In the genomic region with DNA sequence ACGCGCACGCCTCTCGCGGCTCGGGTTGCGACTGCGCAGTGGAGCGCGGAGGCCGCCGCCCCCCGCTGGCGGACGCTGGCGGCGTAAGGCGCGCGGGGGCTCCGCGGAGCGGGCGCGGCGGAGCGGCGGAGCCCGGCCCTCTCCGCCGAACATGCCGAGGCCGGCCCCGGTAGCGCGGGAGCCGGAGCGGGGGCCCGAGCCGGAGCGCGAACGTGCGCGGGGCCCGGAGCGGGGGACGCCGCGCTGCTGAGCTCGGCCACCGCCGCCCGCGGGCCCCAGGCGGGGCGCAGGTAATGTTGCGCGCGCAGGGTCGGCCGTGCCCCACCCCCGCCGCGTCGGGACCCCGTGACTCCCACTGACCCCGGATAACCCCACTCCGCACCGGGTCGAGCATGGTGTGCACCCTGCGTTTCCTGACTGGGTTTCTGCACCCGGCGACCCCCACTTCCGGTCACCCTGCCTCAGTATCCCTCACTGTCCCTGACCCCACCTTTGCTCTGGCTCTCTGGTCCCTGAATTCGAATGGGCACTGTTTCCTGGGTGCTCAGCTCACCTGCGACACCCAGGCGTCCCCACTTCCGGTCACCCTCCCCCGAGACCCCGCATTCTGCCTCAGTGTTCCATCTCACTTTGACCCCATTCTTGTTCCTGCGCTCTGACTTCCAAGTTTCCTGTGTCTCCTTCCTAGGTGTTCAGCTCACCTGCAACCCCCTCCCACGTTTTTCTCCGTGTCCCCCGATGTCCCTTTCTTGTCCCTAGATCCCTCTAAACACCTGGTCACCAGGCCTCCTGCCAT, we compare ENCODE assay signal across 8 mouse cellular contexts. TPM values are rescaled to one million over a fixed set of nuclear protein-coding genes. Genes with fewer than 3 reads are reported as not detected.
A peak's percentile ranks its signal among the peaks of the same experiment; 100 is the strongest.
DNase-seq lines count a peak whose midpoint lies in the region; ATAC-seq lines count a peak whose summit lies in the region.

A gene (plus strand): TSS at position 178 of the 796 bp plus-strand sequence.

- H3K9ac ChIP-seq in hindbrain, embryonic 15.5 days = peak within 1 kb of the TSS; percentile 78

- H3K4me3 ChIP-seq in brown adipose tissue, adult 24 weeks (ENCODE audit: insufficient read depth, low read depth, low read length) = peak within 1 kb of the TSS; percentile 87
- H3K4me3 ChIP-seq in hindbrain, embryonic 15.5 days = peak within 1 kb of the TSS; percentile 80
- peak within 1 kb of the TSS; percentile 100 for H3K4me3 ChIP-seq in megakaryocyte, embryonic 14.5 days (replicated peaks)

- H3K27ac ChIP-seq in brown adipose tissue, adult 24 weeks (replicated peaks; ENCODE audit: low read depth, low read length) = peak within 1 kb of the TSS; percentile 88
- H3K27ac ChIP-seq in hindbrain, embryonic 15.5 days (replicated peaks) = peak within 1 kb of the TSS; percentile 97

- peaks cover 12% of the 10 kb centered on the region for H3K4me1 ChIP-seq in brown adipose tissue, adult 24 weeks (ENCODE audit: control insufficient read depth, insufficient read depth, insufficient read length, low read length)
- peaks cover 42% of the 10 kb centered on the region for H3K4me1 ChIP-seq in hindbrain, embryonic 15.5 days (replicated peaks)
- peaks cover 80% of the 10 kb centered on the region for H3K4me1 ChIP-seq in megakaryocyte, embryonic 14.5 days

- H3K9me3 ChIP-seq in hindbrain, embryonic 15.5 days = no peaks in the 10 kb centered on the region
- H3K9me3 ChIP-seq in megakaryocyte, embryonic 14.5 days = no peaks in the 10 kb centered on the region

- peak in 1 of 2 experiments; percentile 45 for DNase-seq in heart, adult 18-20 months
- no peak for DNase-seq in heart, adult 11 months
- DNase-seq in gastrocnemius, adult 18-20 months (ENCODE audit: low spot score) = peak; percentile 40
- DNase-seq in left cerebral cortex, adult 8-10 months (ENCODE audit: low spot score in 2 of 2) = peak in 1 of 2 experiments; percentile 61
- DNase-seq in splenic B cell, adult 2 months (ENCODE audit: low read depth, low spot score) = peak; percentile 76

- H3K36me3 ChIP-seq in hindbrain, embryonic 15.5 days = no peaks in the 10 kb centered on the region
- H3K36me3 ChIP-seq in megakaryocyte, embryonic 14.5 days (replicated peaks; ENCODE audit: low read length) = peaks cover 35% of the 10 kb centered on the region
- no peaks in the 10 kb centered on the region for H3K36me3 ChIP-seq in splenic B cell, adult 2 months (ENCODE audit: control insufficient read depth, insufficient read depth, low read length, poor library complexity, severe bottlenecking)

- no peaks in the 10 kb centered on the region for H3K27me3 ChIP-seq in hindbrain, embryonic 15.5 days
- H3K27me3 ChIP-seq in megakaryocyte, embryonic 14.5 days (replicated peaks) = no peaks in the 10 kb centered on the region
- no peaks in the 10 kb centered on the region for H3K27me3 ChIP-seq in splenic B cell, adult 2 months (ENCODE audit: control insufficient read depth, insufficient read depth, low read length, poor library complexity, severe bottlenecking)

- ATAC-seq in hindbrain, embryonic 15.5 days (ENCODE audit: low FRiP score, low read depth) = no peak; the same call in 1 of the 2 replicates

- 1% methylated on average over 81 of the region's 85 CpGs for WGBS in hindbrain, embryonic 15.5 days

- H3K4me2 ChIP-seq in hindbrain, embryonic 15.5 days = peak within 1 kb of the TSS; percentile 97

RNA-seq across cellular contexts. Expression of the gene that starts here (rescaled TPM):
- total RNA-seq in heart, adult 18-20 months (2021) = 100 to 1,000 TPM; 121 to 132 TPM
- 50.9 and 67.7 TPM in 2 replicates for polyA plus RNA-seq in brown adipose tissue, adult 24 weeks (2012; ENCODE audit: insufficient read depth, insufficient read length, missing spikeins)
- total RNA-seq in gastrocnemius, adult 18-20 months (2021) = 100 to 1,000 TPM in 1 of 2 experiments, 10 to 100 TPM in 1; 97.2 to 128 TPM
- 109 and 127 TPM in 2 replicates for polyA plus RNA-seq in hindbrain, embryonic 15.5 days (2015; fragmentation: Nextera tagmentation; extraction: Ambion mirVana)
- 100 to 1,000 TPM; 214 to 250 (median 240) TPM for total RNA-seq in left cerebral cortex, adult 8-10 months (2022)
- polyA plus RNA-seq in megakaryocyte, embryonic 14.5 days (2012; ENCODE audit: insufficient read depth, low replicate concordance) = 476 and 617 TPM in 2 replicates
